Mouse (Mus musculus): ENCODE results near the gene Dicer1. TPM values are rescaled to one million over a fixed set of nuclear protein-coding genes. Genes with fewer than 3 reads are reported as not detected.
A peak's percentile ranks its signal among the peaks of the same experiment; 100 is the strongest.

Dicer1 gene
- polyA plus RNA-seq, 1 experiment from 2014 or later: 46.6 TPM

- Histone ChIP-seq H3K27me3 (no peaks in the 10 kb centered on the region), H3K36me3 (no peaks in the 10 kb centered on the region), H3K27ac (replicated peaks) (no peak overlapping the region), H3K9ac (replicated peaks) (no peak overlapping the region), H3K4me3 (no peak overlapping the region), H3K4me1 (0 out of 2 replicates have a peak, but pooled peaks cover 9% of the 10 kb centered on the region), H3K4me2 (replicated peaks) (no peak overlapping the region), H3K9me3 (no peaks in the 10 kb centered on the region)
- no peak for ATAC-seq (replicated peaks)
- 92% methylated on average over 5 of the region's 5 CpGs for WGBS
Measured at GRCm38 (mm10) chr12:104765116-104765515, 13.4 kb upstream of the Dicer1 start.

DNA sequence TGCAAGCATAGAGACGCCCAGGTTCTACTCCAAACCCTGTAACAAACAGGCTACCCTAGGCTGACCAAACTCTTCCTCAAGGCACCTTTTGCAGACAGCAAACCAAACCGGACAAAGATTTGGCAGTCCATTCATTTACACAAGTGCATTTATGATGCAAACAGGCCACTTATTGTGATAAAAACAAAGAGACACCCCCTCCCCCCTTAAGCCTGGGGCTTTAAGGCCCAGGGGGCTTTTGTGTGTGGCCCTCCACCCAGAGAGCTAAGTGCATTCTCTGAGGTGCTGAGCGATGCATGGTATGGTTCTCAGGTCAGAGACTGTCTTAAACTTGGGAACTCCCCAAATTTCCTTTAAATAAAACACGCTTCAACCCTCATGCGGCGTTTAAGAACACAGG is 12.2 kb upstream of the Dicer1 start:
- Histone ChIP-seq H3K36me3 (no peaks in the 10 kb centered on the region), H3K27me3 (no peaks in the 10 kb centered on the region), H3K4me3 (no peak overlapping the region), H3K9me3 (no peaks in the 10 kb centered on the region), H3K4me1 (0 out of 2 replicates have a peak, but pooled peaks cover 1% of the 10 kb centered on the region), H3K9ac (replicated peaks) (no peak overlapping the region), H3K27ac (replicated peaks) (no peak overlapping the region), H3K4me2 (replicated peaks) (no peak overlapping the region)
- ATAC-seq (replicated peaks): no peak
- 21% methylated on average over 6 of the region's 6 CpGs for WGBS

DNA sequence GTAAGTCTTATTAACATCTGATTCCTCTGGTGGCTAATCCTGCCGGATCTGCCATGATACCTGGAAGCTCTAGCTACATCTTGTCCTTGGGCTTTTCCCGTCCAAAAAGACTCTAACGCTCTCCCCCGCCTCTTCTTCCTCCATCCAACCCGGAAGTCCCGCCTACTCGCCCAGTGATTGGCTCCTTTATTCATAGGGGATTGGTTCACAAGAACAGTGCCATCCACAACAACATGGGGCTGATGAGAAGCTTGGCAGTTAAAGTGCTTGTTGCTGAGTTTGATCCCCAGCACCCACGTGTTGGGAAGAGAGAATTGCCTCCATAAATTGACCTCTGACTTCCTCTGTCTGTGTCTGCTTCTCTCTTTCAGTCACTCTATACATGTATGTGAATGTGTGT is 9.7 kb upstream of the Dicer1 start:
- Histone ChIP-seq H3K9ac (replicated peaks) (no peak overlapping the region), H3K27me3 (no peaks in the 10 kb centered on the region), H3K4me3 (no peak overlapping the region), H3K9me3 (no peaks in the 10 kb centered on the region), H3K27ac (replicated peaks) (no peak overlapping the region), H3K4me2 (replicated peaks) (no peak overlapping the region), H3K36me3 (no peaks in the 10 kb centered on the region), H3K4me1 (no peaks in the 10 kb centered on the region)
- ATAC-seq (replicated peaks): no peak
- WGBS: 87% methylated on average over 8 of the region's 8 CpGs

DNA sequence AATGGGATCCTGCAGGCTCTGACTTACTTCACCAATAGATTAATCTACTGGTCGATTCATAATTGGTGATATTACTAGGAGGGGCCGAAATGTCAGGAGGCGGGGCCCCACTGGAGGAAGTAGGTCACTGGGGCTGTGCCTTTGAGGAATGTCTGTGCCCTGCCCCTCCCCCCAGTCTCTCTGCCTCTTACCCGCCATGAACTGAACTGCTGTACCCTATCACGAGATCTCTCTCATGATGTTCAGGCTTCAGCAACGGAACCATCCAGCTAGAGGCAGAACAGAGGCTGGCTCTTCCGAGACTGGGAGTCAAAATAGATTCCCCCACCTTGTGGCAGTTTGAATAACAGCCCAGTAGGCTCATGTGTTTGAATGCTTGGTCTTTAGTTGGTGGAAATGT is 6.3 kb upstream of the Dicer1 start:
- peaks cover 1% of the 10 kb centered on the region; the same call in 1 of the 2 replicates for H3K4me1 ChIP-seq
- no peaks in the 10 kb centered on the region for H3K27me3 ChIP-seq
- no peak overlapping the region for H3K4me2 ChIP-seq (replicated peaks)
- no peak overlapping the region for H3K9ac ChIP-seq (replicated peaks)
- WGBS: 91% methylated on average over 7 of the region's 7 CpGs
- H3K4me3 ChIP-seq: no peak overlapping the region
- H3K27ac ChIP-seq (replicated peaks): no peak overlapping the region
- no peaks in the 10 kb centered on the region for H3K36me3 ChIP-seq
- no peak for ATAC-seq (replicated peaks)
- no peaks in the 10 kb centered on the region for H3K9me3 ChIP-seq

- Histone ChIP-seq H3K27ac (replicated peaks) (no peak overlapping the region), H3K4me1 (peaks cover 30% of the 10 kb centered on the region), H3K9me3 (no peaks in the 10 kb centered on the region), H3K36me3 (no peaks in the 10 kb centered on the region), H3K4me2 (replicated peaks) (no peak overlapping the region), H3K9ac (replicated peaks) (no peak overlapping the region), H3K27me3 (no peaks in the 10 kb centered on the region), H3K4me3 (no peak overlapping the region)
- WGBS: 65% methylated on average over 4 of the region's 4 CpGs
- ATAC-seq (replicated peaks): no peak
Measured at GRCm38 (mm10) chr12:104753686-104754085, 1.9 kb upstream of the Dicer1 start.

- no peaks in the 10 kb centered on the region for H3K27me3 ChIP-seq
- peaks cover 36% of the 10 kb centered on the region for H3K4me1 ChIP-seq
- H3K4me3 ChIP-seq: peak overlapping the region; percentile 89
- H3K4me2 ChIP-seq (replicated peaks): peak overlapping the region; percentile 66
- peak; percentile 33 for ATAC-seq (replicated peaks)
- under 1% methylated on average over 52 of the region's 52 CpGs for WGBS
- peak overlapping the region; percentile 95 for H3K9ac ChIP-seq (replicated peaks)
- H3K27ac ChIP-seq (replicated peaks): peak overlapping the region; percentile 96
- H3K36me3 ChIP-seq: no peaks in the 10 kb centered on the region
- H3K9me3 ChIP-seq: no peaks in the 10 kb centered on the region
Measured at GRCm38 (mm10) chr12:104751331-104751813, 380 bp downstream of the Dicer1 start.

DNA sequence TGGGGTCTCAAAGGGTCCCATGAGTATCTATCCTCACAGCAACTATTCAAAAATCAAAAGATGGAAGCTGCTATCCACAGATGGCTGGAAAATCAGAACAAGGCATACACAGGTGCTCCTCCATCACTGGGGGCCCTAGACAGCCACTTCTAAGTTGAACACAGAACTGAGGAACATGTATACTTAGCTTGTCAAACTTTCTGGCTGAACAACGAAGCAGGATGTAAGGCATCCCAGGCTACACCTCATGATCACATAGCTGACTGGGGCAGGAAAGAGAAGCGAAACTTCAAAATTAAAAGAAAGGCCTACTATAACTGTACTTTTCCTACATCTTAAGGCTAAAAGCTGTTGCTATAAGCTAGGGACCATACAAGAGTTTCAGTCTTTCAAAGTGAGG is 2.8 kb downstream of the Dicer1 start:
- Histone ChIP-seq H3K27me3 (no peaks in the 10 kb centered on the region), H3K4me1 (peaks cover 45% of the 10 kb centered on the region), H3K36me3 (no peaks in the 10 kb centered on the region), H3K4me2 (replicated peaks) (0 out of 2 replicates have a peak overlapping the region, but pooled peaks have one; percentile 66), H3K9me3 (no peaks in the 10 kb centered on the region), H3K9ac (replicated peaks) (no peak overlapping the region), H3K4me3 (no peak overlapping the region), H3K27ac (replicated peaks) (no peak overlapping the region)
- ATAC-seq (replicated peaks): no peak
- 89% methylated on average over 2 of the region's 2 CpGs for WGBS

DNA sequence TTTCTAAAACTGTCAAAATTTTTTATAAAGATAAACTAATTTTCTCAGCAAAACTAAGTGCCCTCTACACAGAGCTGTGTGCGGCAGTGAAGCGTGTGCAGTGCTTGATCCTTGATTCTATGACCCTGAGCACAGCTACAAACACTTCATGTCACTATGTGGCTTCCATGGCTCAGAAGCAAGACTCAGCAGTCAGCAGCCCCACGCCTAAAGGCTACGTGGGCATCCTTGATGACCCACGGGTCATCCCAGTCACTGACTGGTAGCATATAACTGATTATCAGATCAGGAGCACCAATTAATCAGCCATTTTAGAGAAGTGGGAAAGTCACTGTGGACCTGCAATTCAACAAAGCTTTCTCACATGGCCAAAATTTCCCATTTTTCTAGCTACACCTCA is 4.5 kb downstream of the Dicer1 start:
- Histone ChIP-seq H3K4me3 (no peak overlapping the region), H3K36me3 (no peaks in the 10 kb centered on the region), H3K4me2 (replicated peaks) (no peak overlapping the region), H3K9ac (replicated peaks) (no peak overlapping the region), H3K9me3 (no peaks in the 10 kb centered on the region), H3K4me1 (peaks cover 54% of the 10 kb centered on the region), H3K27ac (replicated peaks) (no peak overlapping the region), H3K27me3 (no peaks in the 10 kb centered on the region)
- WGBS: 94% methylated on average over 5 of the region's 5 CpGs
- ATAC-seq (replicated peaks): no peak

GRCm38 (mm10) chr12:104746601-104747000 is 5.2 kb downstream of the Dicer1 start:
- H3K27ac ChIP-seq (replicated peaks): no peak overlapping the region
- H3K4me1 ChIP-seq: peaks cover 60% of the 10 kb centered on the region
- no peaks in the 10 kb centered on the region for H3K27me3 ChIP-seq
- H3K9ac ChIP-seq (replicated peaks): no peak overlapping the region
- no peaks in the 10 kb centered on the region for H3K36me3 ChIP-seq
- WGBS: 97% methylated on average over 2 of the region's 2 CpGs
- no peak overlapping the region for H3K4me3 ChIP-seq
- no peak for ATAC-seq (replicated peaks)
- H3K4me2 ChIP-seq (replicated peaks): no peak overlapping the region
- H3K9me3 ChIP-seq: no peaks in the 10 kb centered on the region

GRCm38 (mm10) chr12:104743687-104744086 is 8.1 kb downstream of the Dicer1 start:
- Histone ChIP-seq H3K27me3 (no peaks in the 10 kb centered on the region), H3K4me2 (replicated peaks) (no peak overlapping the region), H3K9ac (replicated peaks) (no peak overlapping the region), H3K36me3 (no peaks in the 10 kb centered on the region), H3K9me3 (no peaks in the 10 kb centered on the region), H3K4me3 (no peak overlapping the region), H3K4me1 (peaks cover 61% of the 10 kb centered on the region), H3K27ac (replicated peaks) (no peak overlapping the region)
- 33% methylated on average over 4 of the region's 4 CpGs for WGBS
- peak; percentile 83 for ATAC-seq (replicated peaks)

DNA sequence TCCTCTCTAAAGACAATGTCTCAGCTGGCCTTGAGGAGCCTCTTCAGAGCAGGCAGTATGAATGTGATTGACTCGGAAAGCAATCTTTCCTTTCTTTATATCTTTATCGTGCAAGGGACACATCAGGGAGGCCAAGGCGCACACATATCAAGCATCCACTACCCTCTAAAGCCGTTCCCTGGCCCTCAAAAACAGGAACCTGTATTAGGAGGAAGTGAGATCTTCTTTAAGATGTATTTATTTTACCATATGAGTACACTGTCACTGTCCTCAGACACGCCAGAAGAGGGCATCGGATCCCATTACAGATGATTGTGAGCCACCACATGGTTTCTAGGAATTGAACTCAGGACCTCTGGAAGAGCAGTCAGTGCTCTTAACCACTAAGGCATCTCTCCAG is 9.5 kb downstream of the Dicer1 start:
- 82% methylated on average over 6 of the region's 6 CpGs for WGBS
- Histone ChIP-seq H3K36me3 (no peaks in the 10 kb centered on the region), H3K9ac (replicated peaks) (no peak overlapping the region), H3K27me3 (no peaks in the 10 kb centered on the region), H3K4me3 (no peak overlapping the region), H3K27ac (replicated peaks) (no peak overlapping the region), H3K4me1 (peaks cover 70% of the 10 kb centered on the region), H3K4me2 (replicated peaks) (no peak overlapping the region), H3K9me3 (no peaks in the 10 kb centered on the region)
- no peak for ATAC-seq (replicated peaks)

DNA sequence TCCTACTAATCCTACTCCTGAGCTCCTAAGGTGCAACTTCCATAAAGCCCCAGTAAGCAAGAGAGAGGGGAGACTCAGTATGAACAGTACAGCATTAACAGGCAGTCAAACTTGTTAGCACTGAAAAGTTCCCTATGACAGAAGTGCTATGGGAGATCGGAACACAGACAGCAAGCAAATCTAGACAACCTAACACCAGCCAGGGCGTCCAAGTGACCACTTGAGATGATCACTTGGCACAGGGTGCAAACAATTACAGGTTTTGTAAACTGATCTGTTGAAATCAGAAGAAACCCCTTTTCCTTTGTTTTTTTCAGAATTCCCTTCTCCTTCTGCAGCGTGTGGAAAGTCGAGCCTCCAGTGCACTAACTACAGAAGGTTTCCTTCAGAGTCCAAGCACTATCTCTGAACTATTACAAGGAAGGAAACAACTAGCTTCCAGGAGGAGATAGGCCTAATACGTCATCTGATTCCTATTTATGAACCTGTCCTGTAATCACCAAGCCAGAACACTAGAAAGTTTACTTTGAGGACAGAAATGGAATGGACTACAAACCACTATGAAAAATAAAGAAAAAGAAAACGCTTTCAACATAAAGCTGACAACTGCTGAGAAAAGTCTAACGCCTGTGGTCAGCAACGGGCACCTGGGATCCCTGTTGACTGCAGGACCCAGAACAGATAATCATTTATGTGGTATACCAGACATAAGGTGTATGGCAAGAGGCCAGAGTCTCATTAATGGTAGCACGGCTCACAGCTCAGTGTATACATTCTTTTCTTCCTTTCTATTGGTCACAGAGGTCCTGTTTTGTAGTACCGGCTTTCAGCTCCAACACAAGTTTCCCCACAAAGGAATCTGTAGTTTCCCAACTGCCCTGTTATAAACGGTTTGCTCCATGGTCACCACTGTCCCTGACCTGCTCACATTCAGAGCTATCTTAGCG is 10.6 kb downstream of the Dicer1 start:
- Histone ChIP-seq H3K9ac (replicated peaks) (no peak overlapping the region), H3K4me1 (peaks cover 80% of the 10 kb centered on the region), H3K4me2 (replicated peaks) (no peak overlapping the region), H3K4me3 (no peak overlapping the region), H3K27ac (replicated peaks) (no peak overlapping the region), H3K9me3 (no peaks in the 10 kb centered on the region), H3K36me3 (no peaks in the 10 kb centered on the region), H3K27me3 (no peaks in the 10 kb centered on the region)
- 39% methylated on average over 12 of the region's 12 CpGs for whole genome bisulfite sequencing
- ATAC-seq (replicated peaks): no peak
